Mouse (Mus musculus): Measurements from ENCODE around the gene Ilf3. TPM values are rescaled to one million over a fixed set of nuclear protein-coding genes. Genes with fewer than 3 reads are reported as not detected.

Gene Ilf3
- polyA plus RNA-seq, 1 experiment = 54.2 TPM

DNA sequence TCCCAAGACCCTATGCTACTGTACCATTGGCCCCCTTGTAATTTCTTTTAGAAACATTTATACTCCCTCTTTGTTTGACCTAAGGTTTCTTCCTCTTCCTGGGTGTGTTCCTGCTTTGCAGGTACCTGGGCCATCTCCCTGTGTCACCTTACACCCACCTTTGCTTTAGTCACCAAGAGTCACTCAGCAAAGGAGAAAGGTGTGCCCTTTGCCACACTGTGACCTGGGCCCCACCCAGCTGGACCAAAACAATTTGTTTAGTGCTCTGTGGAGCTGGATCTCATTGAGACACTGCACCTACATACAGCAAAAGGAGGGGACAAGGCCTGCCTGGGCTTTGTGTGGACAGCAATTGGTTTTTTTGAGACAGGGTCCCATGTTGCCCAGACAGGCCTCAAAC is 72.7 kb downstream of the Ilf3 start:
- no peak for DNase-seq (ENCODE audit: low read depth in 1 of 2, low spot score in 2 of 2)
- Histone ChIP-seq H3K36me3 (ENCODE audit: control insufficient read depth, insufficient read depth, low read length) (no peaks in the 10 kb centered on the region), H3K27ac (ENCODE audit: insufficient read depth, low read length) (no peak overlapping the region), H3K27me3 (ENCODE audit: control insufficient read depth, insufficient read depth, low read length) (no peaks in the 10 kb centered on the region), H3K4me3 (ENCODE audit: extremely low read depth, insufficient read depth, insufficient read length) (no peak overlapping the region), H3K4me1 (ENCODE audit: control insufficient read depth, insufficient read depth, insufficient read length) (peaks cover 41% of the 10 kb centered on the region)
- TF ChIP-seq CTCF (IDR thresholded peaks at IDR 0.05; ENCODE audit: extremely low read depth, insufficient read depth, insufficient read length, insufficient replicate concordance) (no peak), POLR2A (IDR thresholded peaks at IDR 0.05; ENCODE audit: low read depth, low read length) (no peak)

DNA sequence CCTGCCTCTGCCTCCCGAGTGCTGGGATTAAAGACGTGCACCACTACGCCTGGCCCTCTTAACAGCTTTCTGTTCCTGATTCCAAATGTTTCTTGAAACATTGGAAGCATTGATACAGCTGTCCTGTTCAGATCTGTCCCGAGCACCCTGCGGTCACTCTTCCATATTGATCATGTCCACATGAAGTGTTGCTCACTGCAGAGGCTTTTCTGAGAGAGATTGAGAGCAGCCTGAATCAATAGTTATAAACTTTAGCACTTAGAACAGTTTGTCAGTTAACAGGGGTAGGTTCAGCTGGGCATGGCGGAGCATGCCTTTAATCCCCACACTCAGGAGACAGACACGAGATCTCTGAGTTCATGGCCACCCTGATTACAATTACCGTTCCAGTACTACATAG is 76.2 kb downstream of the Ilf3 start:
- H3K27me3 ChIP-seq (ENCODE audit: control insufficient read depth, insufficient read depth, low read length) = no peaks in the 10 kb centered on the region
- peaks cover 25% of the 10 kb centered on the region; the same call in 1 of the 2 replicates for H3K4me1 ChIP-seq (ENCODE audit: control insufficient read depth, insufficient read depth, insufficient read length)

DNA sequence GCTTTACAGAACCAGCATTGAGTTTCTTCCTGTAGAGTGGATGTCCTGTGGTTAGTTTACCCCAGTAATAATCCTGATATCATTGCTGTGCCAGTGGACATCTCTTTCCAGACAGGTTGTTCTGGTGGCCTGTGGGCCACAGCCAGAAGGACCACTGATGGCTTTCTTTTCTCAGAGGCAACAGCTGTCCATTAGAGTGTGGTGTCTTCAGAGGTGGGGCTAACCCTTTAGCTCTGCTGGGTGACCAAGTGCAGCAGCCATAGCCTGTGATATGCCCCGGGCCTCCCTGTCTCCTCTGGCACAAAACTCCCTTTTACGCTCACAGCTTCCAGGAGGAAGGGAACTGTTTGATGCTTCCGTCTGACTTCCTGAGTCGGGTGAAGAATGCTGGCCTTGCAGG is 76.9 kb downstream of the Ilf3 start:
- 70% methylated on average over 4 of the region's 4 CpGs for WGBS
- peaks cover under 1% of the 10 kb centered on the region for H3K36me3 ChIP-seq (ENCODE audit: control insufficient read depth, insufficient read depth, low read length)
- H3K4me1 ChIP-seq (ENCODE audit: control insufficient read depth, insufficient read depth, insufficient read length) = peaks cover 21% of the 10 kb centered on the region; the same call in 1 of the 2 replicates
- H3K27me3 ChIP-seq (ENCODE audit: control insufficient read depth, insufficient read depth, low read length) = no peaks in the 10 kb centered on the region
- TF ChIP-seq CTCF (IDR thresholded peaks at IDR 0.05; ENCODE audit: extremely low read depth, insufficient read depth, insufficient read length, insufficient replicate concordance) (no peak), POLR2A (IDR thresholded peaks at IDR 0.05; ENCODE audit: low read depth, low read length) (no peak)
- H3K4me3 ChIP-seq (ENCODE audit: extremely low read depth, insufficient read depth, insufficient read length) = no peak overlapping the region
- no peak overlapping the region for H3K27ac ChIP-seq (ENCODE audit: insufficient read depth, low read length)
- no peak for DNase-seq (ENCODE audit: low read depth in 1 of 2, low spot score in 2 of 2)

More for the DNA sequence above, 76.2 kb downstream of the Ilf3 start:
- H3K27ac ChIP-seq (ENCODE audit: insufficient read depth, low read length) = no peak overlapping the region
- 96% methylated on average over 8 of the region's 8 CpGs for WGBS
- no peak overlapping the region for H3K4me3 ChIP-seq (ENCODE audit: extremely low read depth, insufficient read depth, insufficient read length)
- H3K36me3 ChIP-seq (ENCODE audit: control insufficient read depth, insufficient read depth, low read length) = no peaks in the 10 kb centered on the region; the same call in 1 of the 2 replicates
- no peak for DNase-seq (ENCODE audit: low read depth in 1 of 2, low spot score in 2 of 2)
- TF ChIP-seq POLR2A (IDR thresholded peaks at IDR 0.05; ENCODE audit: low read depth, low read length) (no peak), CTCF (IDR thresholded peaks at IDR 0.05; ENCODE audit: extremely low read depth, insufficient read depth, insufficient read length, insufficient replicate concordance) (no peak)

DNA sequence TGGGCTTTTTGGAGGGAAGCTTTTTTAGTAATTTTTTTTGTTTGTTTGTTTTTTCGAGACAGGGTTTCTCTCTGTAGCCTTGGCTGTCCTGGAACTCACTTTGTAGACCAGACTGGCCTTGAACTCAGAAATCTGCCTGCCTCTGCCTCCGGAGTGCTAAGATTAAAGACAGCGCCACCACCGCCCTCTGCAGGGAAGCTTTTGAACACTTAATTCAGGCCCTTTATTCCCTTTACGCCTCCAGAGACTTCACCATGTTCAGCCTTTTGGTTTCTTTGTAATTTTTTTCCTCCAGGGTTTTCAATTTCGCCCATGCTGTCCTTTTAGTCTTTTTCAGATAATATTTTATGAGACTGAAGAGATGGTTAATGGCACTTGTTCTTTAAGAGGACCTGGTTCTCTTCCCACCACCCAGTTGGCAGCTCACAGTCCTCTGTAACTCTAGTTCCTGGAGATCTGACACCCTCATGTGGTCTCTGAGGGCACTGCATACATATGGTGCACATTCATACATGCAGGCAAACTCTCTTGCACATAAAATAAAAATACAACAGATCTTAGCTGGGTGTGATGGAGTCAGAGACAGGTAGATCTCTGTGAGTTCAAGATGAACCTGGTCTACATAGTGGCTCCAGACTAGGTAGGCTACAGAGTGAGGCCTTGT is 77.5 kb downstream of the Ilf3 start:
- no peak for TF ChIP-seq CTCF (IDR thresholded peaks at IDR 0.05; ENCODE audit: extremely low read depth, insufficient read depth, insufficient read length, insufficient replicate concordance)
- no peak for TF ChIP-seq POLR2A (IDR thresholded peaks at IDR 0.05; ENCODE audit: low read depth, low read length)
- Histone ChIP-seq H3K4me3 (ENCODE audit: extremely low read depth, insufficient read depth, insufficient read length) (no peak overlapping the region), H3K27me3 (ENCODE audit: control insufficient read depth, insufficient read depth, low read length) (no peaks in the 10 kb centered on the region), H3K4me1 (ENCODE audit: control insufficient read depth, insufficient read depth, insufficient read length) (peaks cover 21% of the 10 kb centered on the region; the same call in 1 of the 2 replicates), H3K27ac (ENCODE audit: insufficient read depth, low read length) (no peak overlapping the region), H3K36me3 (ENCODE audit: control insufficient read depth, insufficient read depth, low read length) (peaks cover 2% of the 10 kb centered on the region)
- 95% methylated on average over 6 of the region's 6 CpGs for WGBS
- DNase-seq (ENCODE audit: low read depth in 1 of 2, low spot score in 2 of 2) = no peak

DNA sequence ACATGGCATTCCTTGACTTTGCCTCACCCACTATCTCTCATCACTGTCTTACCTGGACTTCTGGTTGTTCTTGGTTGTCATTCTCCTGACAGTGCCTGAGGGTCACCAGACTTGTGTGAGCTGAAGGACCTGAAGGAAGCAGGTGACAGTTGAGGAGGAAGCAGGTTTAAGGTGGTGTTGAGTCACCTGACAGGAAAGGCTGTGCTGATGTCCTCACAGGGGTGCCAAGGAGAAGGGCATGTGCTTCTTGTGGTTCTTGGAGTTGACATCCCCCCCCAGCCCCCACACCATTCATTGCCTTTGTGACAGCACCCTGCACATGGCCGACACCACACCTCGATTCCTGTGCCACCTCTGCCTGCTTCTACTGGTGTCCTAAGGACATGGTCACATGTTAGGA is 80.1 kb downstream of the Ilf3 start:
- peaks cover 2% of the 10 kb centered on the region for H3K36me3 ChIP-seq (ENCODE audit: control insufficient read depth, insufficient read depth, low read length)
- H3K4me3 ChIP-seq (ENCODE audit: extremely low read depth, insufficient read depth, insufficient read length) = no peak overlapping the region
- no peaks in the 10 kb centered on the region for H3K27me3 ChIP-seq (ENCODE audit: control insufficient read depth, insufficient read depth, low read length)
- TF ChIP-seq CTCF (IDR thresholded peaks at IDR 0.05; ENCODE audit: extremely low read depth, insufficient read depth, insufficient read length, insufficient replicate concordance) (no peak), POLR2A (IDR thresholded peaks at IDR 0.05; ENCODE audit: low read depth, low read length) (no peak)
- peaks cover 26% of the 10 kb centered on the region; the same call in 1 of the 2 replicates for H3K4me1 ChIP-seq (ENCODE audit: control insufficient read depth, insufficient read depth, insufficient read length)
- no peak overlapping the region for H3K27ac ChIP-seq (ENCODE audit: insufficient read depth, low read length)
- WGBS = 58% methylated on average over 2 of the region's 2 CpGs
- DNase-seq (ENCODE audit: low read depth in 1 of 2, low spot score in 2 of 2) = no peak

DNA sequence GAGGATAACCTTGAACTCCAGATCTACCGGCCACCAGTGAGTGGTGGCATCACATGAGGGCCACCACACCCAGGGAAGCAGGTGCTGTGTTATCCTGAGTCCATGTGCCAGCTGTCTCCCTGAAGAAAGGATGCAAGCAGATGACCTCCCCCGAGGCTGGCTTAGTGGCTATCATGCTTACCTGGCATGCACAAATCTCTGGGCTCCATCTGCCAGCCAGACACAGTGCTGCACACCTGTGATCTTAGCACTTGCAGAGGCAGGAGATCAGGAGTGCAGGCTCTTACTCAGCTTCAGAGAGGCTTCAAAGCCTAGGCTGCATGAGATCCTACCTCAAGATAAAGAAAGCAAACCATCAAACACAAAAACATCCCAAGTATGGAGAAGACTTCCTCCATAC is 82.0 kb downstream of the Ilf3 start:
- Histone ChIP-seq H3K36me3 (ENCODE audit: control insufficient read depth, insufficient read depth, low read length) (peaks cover 2% of the 10 kb centered on the region), H3K4me1 (ENCODE audit: control insufficient read depth, insufficient read depth, insufficient read length) (peaks cover 34% of the 10 kb centered on the region; the same call in 1 of the 2 replicates), H3K4me3 (ENCODE audit: extremely low read depth, insufficient read depth, insufficient read length) (no peak overlapping the region), H3K27me3 (ENCODE audit: control insufficient read depth, insufficient read depth, low read length) (no peaks in the 10 kb centered on the region), H3K27ac (ENCODE audit: insufficient read depth, low read length) (peak overlapping the region; percentile 58)
- TF ChIP-seq CTCF (IDR thresholded peaks at IDR 0.05; ENCODE audit: extremely low read depth, insufficient read depth, insufficient read length, insufficient replicate concordance) (no peak), POLR2A (IDR thresholded peaks at IDR 0.05; ENCODE audit: low read depth, low read length) (no peak)
- WGBS = 63% methylated on average over 2 of the region's 2 CpGs
- peak in 1 of 2 experiments; percentile 22 for DNase-seq (ENCODE audit: low read depth in 1 of 2, low spot score in 2 of 2)

DNA sequence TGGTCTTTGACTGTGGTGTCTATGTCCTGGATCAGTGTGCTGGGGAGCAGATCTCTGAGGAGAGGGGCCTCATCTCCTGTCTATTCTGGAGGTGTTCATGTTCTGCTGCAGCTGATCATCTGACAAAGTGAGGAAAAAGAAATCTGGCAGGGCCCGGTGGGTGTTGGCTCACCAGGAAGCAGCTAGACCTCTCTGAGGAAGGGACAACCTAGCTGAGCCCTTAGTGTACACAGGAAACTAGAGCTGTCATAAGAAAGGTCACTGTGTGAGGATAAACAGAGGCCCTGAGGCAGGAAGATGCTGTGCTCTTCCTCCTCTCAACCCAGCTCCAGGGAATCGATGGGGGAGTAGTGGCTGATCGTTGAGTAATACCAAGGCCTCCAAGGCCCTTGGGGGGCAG is 82.6 kb downstream of the Ilf3 start:
- Histone ChIP-seq H3K36me3 (ENCODE audit: control insufficient read depth, insufficient read depth, low read length) (peaks cover 2% of the 10 kb centered on the region), H3K4me3 (ENCODE audit: extremely low read depth, insufficient read depth, insufficient read length) (no peak overlapping the region), H3K4me1 (ENCODE audit: control insufficient read depth, insufficient read depth, insufficient read length) (peaks cover 38% of the 10 kb centered on the region; the same call in 1 of the 2 replicates), H3K27me3 (ENCODE audit: control insufficient read depth, insufficient read depth, low read length) (no peaks in the 10 kb centered on the region), H3K27ac (ENCODE audit: insufficient read depth, low read length) (peak overlapping the region; percentile 58)
- no peak for DNase-seq (ENCODE audit: low read depth in 1 of 2, low spot score in 2 of 2)
- TF ChIP-seq POLR2A (IDR thresholded peaks at IDR 0.05; ENCODE audit: low read depth, low read length) = no peak
- no peak for TF ChIP-seq CTCF (IDR thresholded peaks at IDR 0.05; ENCODE audit: extremely low read depth, insufficient read depth, insufficient read length, insufficient replicate concordance)
- 35% methylated on average over 3 of the region's 3 CpGs for WGBS
